Mouse (Mus musculus) embryonic stem cell, embryonic (primary cell): Measurements from ENCODE around the gene Gm20498.
"Not testable (repeated sequence)": the region's sequence is repeated elsewhere in the genome, so short reads cannot be mapped to it uniquely, and the experiment has no call there.

ENCODE experiments used
- CTCF ChIA-PET, 4 experiments: fragments of 300-600 bp in 2 of 4; fragments of 350-600 bp in 2 of 4; sonication (Branson Sonifier 250); formaldehyde crosslinking; loops; one replicate each; lab custom pipeline; 2022; ENCODE audit warnings: inconsistent platforms in 2 of 4; lab: Charles Lee
- POLR2A ChIA-PET, 4 experiments: fragments of 300-600 bp in 2 of 4; fragments of 350-600 bp in 2 of 4; sonication (Branson Sonifier 250); formaldehyde crosslinking; loops; one replicate each; lab custom pipeline; 2022; ENCODE audit warnings: antibody characterized with exemption in 4 of 4, inconsistent platforms in 1 of 4; lab: Charles Lee

The Gm20498 gene

DNA sequence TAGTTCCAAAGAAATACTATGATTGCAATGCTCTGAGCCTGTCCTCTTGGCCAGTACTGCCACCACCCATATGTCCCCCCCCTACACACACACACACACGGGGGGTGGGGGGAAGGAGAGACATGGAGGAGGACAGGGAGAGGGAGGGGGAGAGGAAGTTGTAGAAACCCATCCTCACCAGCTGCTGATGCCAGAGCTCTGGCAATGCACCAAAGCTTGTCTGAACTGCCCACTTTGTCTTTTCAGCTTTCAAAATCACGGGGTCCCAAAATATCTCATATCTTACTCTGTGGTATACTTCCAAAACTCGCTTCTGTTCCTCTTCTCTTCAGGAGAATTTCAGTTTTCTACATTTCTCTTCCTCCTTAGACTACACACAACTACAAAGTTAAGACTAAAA lies 119.5 kb downstream of the Gm20498 start:
- POLR2A ChIA-PET, result interaction anchor here in 1 of 4 experiments (0.9 kb wide), 1 partner anchor 11 kb away, joined by 3 read pairs; no protein-coding TSS in a partner anchor
- CTCF ChIA-PET, result no interaction called here

DNA sequence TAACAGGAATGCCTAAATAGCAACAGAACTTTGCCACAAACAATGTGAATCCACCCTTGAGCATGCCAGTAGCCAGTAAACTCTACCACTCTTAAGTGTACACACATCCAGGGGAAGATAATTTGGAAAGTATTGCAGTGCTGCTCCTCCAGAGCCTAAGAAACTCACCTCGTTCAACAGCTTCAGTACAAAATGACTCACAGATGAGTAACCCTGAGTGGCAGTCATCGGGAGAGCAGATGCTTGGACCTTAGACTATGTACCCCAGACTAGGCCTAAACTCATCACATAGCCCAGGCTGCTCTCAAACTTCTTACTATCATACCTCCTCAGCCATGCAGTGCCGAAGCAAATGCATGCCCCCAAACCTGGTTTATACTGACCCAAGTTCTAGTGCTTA lies 123.7 kb downstream of the Gm20498 start:
- CTCF ChIA-PET, result interaction anchor here in 1 of 4 experiments (0.8 kb wide), 1 partner anchor 427 kb away, joined by 3 read pairs; no protein-coding TSS in a partner anchor
- POLR2A ChIA-PET, result no interaction called here

DNA sequence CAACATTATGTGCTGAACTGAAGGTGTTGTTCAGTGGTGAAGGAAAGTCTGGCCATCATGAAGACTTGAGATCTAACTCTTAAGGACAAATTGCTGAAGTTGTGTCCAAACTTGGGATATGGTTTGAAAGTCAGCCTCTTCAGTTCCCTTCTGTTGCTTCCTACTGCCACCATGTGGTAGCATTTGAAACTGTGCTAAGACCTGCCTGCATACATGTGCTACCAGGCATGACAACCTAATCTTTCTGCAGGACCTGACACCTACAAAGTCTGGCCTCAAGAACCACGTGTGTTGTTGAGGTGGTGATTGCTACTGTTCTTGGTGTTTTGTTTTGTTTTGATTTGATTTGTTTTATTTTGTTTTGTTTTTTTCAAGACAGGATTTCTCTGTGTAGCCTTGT lies 130.5 kb downstream of the Gm20498 start:
- CTCF ChIA-PET, result interaction anchor here in 1 of 4 experiments (1.3 kb wide), 1 partner anchor 70 kb away, joined by 3 read pairs; no protein-coding TSS in a partner anchor
- POLR2A ChIA-PET, result interaction anchor here in 1 of 4 experiments (1.1 kb wide), 1 partner anchor 11 kb away, joined by 3 read pairs; no protein-coding TSS in a partner anchor

DNA sequence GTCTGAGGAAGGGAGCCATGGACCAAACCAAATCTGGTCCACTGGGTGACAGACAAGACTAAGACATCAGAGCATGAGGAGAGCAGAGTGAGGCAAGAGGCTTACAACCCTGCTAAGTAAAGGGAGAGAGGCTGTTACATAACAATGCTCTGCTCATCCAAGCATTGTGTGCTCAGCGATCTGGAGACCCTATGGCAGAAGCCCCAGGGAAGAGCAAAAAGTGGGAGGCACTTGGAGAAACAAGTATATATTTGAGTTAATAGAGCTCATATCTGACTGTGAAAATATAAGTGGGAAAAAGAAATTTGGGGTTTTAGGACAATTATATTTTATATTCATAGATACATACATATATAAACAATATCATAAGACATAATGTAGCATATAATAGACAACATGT lies 153.3 kb downstream of the Gm20498 start, which contains the start of gene Gm4787:
Gene Gm4787, minus strand, starts transcription at position 101 of the 400 bp plus-strand sequence.
- CTCF ChIA-PET, result not testable (repeated sequence)

DNA sequence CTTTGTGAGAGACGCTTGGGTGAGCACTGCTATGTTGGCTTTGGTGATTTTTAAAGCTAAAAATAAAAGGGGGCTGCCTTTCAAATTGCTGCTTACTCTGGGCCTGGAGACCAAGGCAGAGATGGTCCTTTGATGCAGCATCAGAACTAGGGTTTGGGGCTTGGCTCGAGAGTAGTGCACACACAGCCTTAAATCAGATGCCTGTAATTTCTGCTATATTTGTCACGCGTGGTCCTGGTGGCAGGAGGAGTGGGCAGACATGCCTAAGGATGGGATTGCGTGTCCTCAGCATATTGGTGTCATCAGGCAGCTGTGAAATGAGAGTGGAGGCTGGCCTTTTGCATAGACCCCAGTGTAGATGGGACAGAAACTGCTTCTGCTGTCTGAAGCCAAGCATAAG lies 198.9 kb downstream of the Gm20498 start:
- ChIA-PET CTCF (no interaction called here), POLR2A (interaction anchor here in 2 of 4 experiments (1.3 to 1.7 kb wide), 3 partner anchors 52 to 388 kb away, joined by 3 to 5 read pairs (median 4); partner anchors contain the start of genes Gm20498 (in 1 of the 2), Srsf5 (in 1 of the 2) and Synj2bp (in 1 of the 2))

More for the DNA sequence above, 153.3 kb downstream of the Gm20498 start, which contains the start of gene Gm4787:
- POLR2A ChIA-PET, result not testable (repeated sequence)

DNA sequence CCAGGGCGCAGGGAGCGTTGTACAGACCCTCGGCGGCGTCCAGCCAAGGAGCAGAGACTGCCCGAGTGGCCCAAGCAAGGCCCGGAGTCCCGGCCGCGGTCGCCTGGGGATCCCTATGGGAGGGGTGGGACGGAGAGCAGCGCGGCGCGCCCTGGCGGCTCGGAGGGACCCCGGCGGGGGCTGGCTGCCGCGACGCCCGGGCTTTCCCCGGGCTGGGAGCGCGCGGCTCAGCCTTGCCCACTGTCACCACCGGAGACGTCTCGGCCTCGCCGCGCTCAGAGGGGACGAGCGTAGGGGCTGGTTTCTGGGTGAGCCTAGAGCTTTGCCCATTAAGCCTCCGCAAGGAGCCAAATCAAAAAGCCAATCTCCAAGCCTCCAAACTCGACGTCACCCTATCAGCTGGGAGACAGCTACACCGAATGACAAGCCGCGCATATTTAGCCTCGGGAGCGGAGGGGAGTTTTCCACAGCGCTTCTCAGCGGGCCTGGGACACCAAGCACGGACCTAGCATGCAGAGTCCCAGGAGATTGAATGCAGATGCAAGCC lies 199.8 kb downstream of the Gm20498 start, which contains the start of gene Slc8a3:
Gene Slc8a3, minus strand, starts transcription at position 306 of the 547 bp plus-strand sequence.
- CTCF ChIA-PET, result interaction anchor here in 2 of 4 experiments (0.6 to 1.2 kb wide), 2 partner anchors 455 to 812 kb away, joined by 3 to 15 read pairs; no protein-coding TSS in a partner anchor
- POLR2A ChIA-PET, result interaction anchor here in 3 of 4 experiments (0.6 to 1.7 kb wide), 5 partner anchors 51 to 387 kb away, joined by 3 to 5 read pairs (median 4); partner anchors contain the start of genes Gm20498 (in 1 of the 3), Srsf5 (in 1 of the 3) and Synj2bp (in 1 of the 3)

DNA sequence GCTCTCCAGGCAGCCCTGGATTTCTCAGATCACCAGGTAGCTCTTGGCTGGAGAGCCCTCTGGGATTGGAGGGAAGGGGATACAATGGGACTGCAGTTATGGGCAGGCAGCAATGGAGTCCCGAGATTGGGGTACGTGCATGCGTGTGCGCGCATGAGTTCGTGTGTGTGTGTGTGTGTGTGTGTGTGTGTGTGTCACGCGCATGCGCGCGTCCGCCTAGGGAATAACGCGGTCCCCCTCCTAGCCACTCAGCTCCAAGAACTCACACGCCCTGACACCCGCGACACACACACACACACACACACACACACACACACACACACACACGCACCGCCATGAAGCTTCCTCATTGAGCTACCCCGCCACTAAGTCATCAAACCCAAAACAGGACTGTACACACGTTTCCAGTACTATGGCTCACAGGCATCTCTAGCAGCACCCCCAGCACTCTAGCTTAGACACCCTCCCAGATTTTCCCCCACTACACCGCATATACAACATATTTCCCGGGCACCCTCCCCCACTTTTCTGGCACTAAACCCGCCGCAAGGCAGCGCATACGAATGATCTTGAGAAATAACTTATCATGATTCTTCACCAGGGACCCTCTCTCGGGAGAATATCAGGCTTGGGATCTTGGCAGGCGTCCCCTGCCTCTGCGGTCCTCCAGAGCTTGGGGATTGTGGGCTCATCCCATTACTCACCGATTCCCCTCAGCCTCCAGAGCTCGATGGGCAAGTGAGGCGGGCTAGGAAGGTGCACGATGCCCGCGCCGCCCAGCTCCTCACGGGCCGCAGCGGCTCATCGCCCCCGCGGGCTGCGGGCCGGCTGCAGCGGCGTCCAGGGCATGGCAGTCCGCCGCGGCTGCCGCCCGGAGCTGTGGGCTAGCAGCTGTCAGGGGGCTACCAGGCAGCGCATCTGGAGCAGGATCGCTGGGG lies 200.5 kb downstream of the Gm20498 start:
- ChIA-PET POLR2A (interaction anchor here (0.6 to 1.7 kb wide), 11 partner anchors 10 to 1073 kb away, joined by 3 to 7 read pairs (median 4); partner anchors contain the start of genes Gm20498 (in 1 of the 4), Med6 (in 1 of the 4), Srsf5 (in 1 of the 4) and Synj2bp (in 1 of the 4)), CTCF (interaction anchor here (0.6 to 1.2 kb wide), 7 partner anchors 59 to 1112 kb away, joined by 3 to 9 read pairs (median 4); no protein-coding TSS in a partner anchor)

DNA sequence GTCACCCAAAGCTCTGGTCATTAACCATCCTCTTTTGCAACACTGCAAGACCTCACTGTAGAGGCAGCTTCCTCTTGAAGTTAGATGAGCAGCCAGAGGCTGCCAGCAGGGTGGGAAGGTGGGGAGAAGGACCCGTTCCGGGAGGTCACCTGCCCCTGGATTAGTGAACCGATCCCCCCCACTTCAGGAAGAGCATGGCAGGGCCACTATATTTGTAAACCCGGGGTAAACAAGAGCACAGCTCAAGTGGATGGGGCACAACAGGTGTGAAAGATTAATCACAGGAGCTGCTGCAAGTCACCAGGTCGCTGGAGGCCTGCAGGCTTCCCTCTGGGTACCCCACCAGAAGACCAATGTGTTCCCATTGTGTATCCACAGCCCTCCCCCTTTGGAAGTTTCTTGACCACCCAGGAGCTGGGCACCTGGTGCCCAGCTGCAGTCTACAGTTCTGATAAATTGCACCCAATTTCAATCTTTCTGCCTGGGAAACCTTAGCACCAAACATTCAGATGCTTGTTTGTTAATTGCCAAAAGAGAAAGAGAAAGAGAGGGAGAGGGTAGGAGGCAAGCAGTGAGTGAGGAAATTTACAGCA lies 201.6 kb downstream of the Gm20498 start:
- CTCF ChIA-PET, result interaction anchor here in 1 of 4 experiments (0.6 kb wide), 1 partner anchor 60 kb away, joined by 3 read pairs; no protein-coding TSS in a partner anchor
- POLR2A ChIA-PET, result interaction anchor here in 3 of 4 experiments (0.8 to 1.2 kb wide), 5 partner anchors 9 to 379 kb away, joined by 3 to 4 read pairs (median 3); partner anchors contain the start of gene Med6 (in 1 of the 3)

DNA sequence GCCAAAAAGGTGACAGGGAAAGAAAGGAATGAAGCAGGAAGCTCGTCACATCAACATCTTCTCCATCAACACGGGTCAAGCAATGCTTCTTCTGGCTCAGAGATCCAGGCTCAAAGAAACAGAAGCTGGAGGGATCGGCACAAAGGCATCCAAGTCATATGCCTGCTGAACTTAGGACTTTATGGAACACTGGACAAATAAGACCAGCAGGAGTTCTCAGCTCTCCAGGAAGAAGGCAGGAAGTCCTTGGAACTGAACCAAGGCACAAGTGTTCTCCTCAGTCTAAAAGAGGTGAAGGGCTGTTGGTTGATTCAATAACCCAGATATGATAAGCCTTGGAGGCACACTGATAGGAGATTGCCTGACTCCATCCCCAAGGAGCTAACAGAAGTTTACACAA lies 207.7 kb downstream of the Gm20498 start:
- CTCF ChIA-PET, result no interaction called here
- POLR2A ChIA-PET, result no interaction called here

DNA sequence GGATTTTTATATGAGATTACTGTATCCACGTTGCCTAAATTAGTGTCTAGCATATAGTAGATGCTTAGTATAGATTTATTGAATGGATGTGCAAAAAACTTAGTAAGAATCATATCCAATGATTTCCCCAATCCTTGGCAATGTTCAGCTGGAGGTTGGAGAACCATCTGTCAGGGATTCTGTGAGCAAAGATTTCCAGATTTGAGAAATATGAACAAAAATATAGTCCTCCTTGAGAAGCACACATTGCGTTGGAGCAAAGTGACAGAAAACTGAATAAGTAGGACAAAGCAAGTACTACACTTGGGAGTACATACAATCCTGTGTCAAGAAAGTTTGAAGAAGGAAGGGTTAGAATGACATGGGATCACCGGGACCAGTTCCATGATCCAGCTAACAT lies 208.6 kb downstream of the Gm20498 start:
- ChIA-PET CTCF (interaction anchor here in 1 of 4 experiments (0.6 kb wide), 1 partner anchor 436 kb away, joined by 3 read pairs; no protein-coding TSS in a partner anchor), POLR2A (no interaction called here)

DNA sequence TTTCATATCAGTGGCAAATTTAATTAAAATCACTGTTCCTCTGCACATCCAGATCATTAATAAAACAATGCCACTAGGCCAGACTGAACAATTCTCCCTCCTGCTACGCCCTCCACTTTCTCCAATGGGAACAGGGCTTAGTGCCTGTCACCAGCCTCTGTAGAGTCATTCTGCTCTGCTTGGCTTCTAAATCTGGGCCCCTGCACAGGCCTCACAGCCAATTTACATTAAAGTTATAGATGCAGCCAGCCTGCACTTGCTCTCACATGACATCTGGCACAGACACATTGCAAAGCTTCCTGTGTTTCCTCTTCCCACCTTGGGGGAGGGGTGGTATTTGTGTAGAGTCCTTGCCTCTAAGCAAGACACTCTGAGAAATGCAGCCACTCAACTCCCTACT lies 211.7 kb downstream of the Gm20498 start:
- CTCF ChIA-PET, result no interaction called here
- POLR2A ChIA-PET, result no interaction called here

DNA sequence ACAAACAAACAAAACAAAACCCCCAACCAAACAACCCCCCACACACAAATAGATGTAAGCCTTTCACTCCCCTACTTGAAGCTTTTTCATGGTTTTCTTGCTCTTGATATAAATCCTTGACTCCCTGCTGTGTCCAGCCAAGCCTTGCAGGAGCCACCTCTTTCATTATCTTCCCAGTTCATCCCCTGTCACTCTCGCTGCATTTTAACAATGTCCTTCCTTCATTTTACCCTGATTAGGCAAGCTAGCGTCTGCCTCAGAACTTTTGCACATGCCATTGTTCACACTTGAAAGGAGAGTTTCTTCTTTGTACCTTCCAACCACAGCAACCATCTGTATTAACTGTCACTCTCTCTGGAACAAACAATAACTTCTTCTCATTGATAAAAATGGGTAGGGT lies 214.9 kb downstream of the Gm20498 start:
- POLR2A ChIA-PET, result interaction anchor here in 1 of 4 experiments (1.1 kb wide), 1 partner anchor 335 kb away, joined by 3 read pairs; no protein-coding TSS in a partner anchor
- CTCF ChIA-PET, result no interaction called here

DNA sequence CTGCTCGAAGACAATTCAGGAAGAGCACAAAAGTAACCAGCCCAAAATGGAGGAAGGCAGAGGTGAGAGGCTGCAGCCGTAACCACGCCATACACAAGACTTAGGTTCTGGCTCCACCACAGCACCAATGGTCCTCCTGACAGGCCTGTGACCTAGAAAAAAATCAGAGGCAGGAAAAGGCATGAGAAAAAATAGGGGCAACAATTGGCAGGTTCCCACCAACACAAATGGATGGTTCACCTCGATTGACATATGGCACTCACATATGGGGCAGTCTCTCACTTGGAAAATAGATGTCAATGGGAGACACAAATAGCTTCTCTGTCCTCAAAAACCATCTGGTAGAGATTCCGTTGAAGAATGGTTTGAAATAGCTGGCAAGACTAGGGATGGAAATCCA lies 216.8 kb downstream of the Gm20498 start:
- POLR2A ChIA-PET, result no interaction called here
- CTCF ChIA-PET, result no interaction called here
